Mouse (Mus musculus): ENCODE data around the gene Ift46.
A peak's percentile ranks its signal among the peaks of the same experiment; 100 is the strongest.

The Ift46 gene

GRCm38 (mm10) chr9:44807141-44807540 is 39.4 kb downstream of the Ift46 start:
- DNase-seq (ENCODE audit: extremely low spot score), result no peak

GRCm38 (mm10) chr9:44807778-44808177 is 40.1 kb downstream of the Ift46 start:
- no peak for DNase-seq (ENCODE audit: extremely low spot score)

GRCm38 (mm10) chr9:44810316-44810715 is 42.6 kb downstream of the Ift46 start:
- no peak for DNase-seq (ENCODE audit: extremely low spot score)

GRCm38 (mm10) chr9:44814179-44814578 is 46.5 kb downstream of the Ift46 start:
- no peak for DNase-seq (ENCODE audit: extremely low spot score)

GRCm38 (mm10) chr9:44817522-44817921 is 49.8 kb downstream of the Ift46 start:
- no peak for DNase-seq (ENCODE audit: extremely low spot score)

GRCm38 (mm10) chr9:44819920-44820827 is 52.5 kb downstream of the Ift46 start:
- DNase-seq (ENCODE audit: extremely low spot score), result no peak

GRCm38 (mm10) chr9:44826660-44827059 is 59.0 kb downstream of the Ift46 start:
- no peak for DNase-seq (ENCODE audit: extremely low spot score)

- no peak for DNase-seq (ENCODE audit: extremely low spot score)
Measured at GRCm38 (mm10) chr9:44828944-44829343, 61.2 kb downstream of the Ift46 start.

- no peak for DNase-seq (ENCODE audit: extremely low spot score)
Measured at GRCm38 (mm10) chr9:44830506-44830905, 62.8 kb downstream of the Ift46 start.

- DNase-seq (ENCODE audit: extremely low spot score), result no peak
Measured at GRCm38 (mm10) chr9:44832356-44832755, 64.6 kb downstream of the Ift46 start.

GRCm38 (mm10) chr9:44836439-44836838 is 68.7 kb downstream of the Ift46 start:
- peak; percentile 70 for DNase-seq (ENCODE audit: extremely low spot score)

- no peak for DNase-seq (ENCODE audit: extremely low spot score)
Measured at GRCm38 (mm10) chr9:44841241-44841640, 73.5 kb downstream of the Ift46 start.
